Mouse (Mus musculus) MEL (cell line): ENCODE measurements around the gene Glt8d2. TPM values are rescaled to one million over a fixed set of nuclear protein-coding genes. Genes with fewer than 3 reads are reported as not detected.

Experiments used
- DNase-seq: peaks from one replicate; pipeline ENCODE4 v3.0.0; 2011; ENCODE audit warnings: low read depth, low spot score
- H3K27ac ChIP-seq: 2 replicates; pipeline ENCODE4 v1.5.1; 2012; ENCODE audit warnings: low read depth, mild to moderate bottlenecking, control low read depth, low read length, moderate library complexity; ENCODE audit not compliant: control insufficient read depth
- H3K27me3 ChIP-seq, 2 experiments: fragments of 150-350 bp in 1 of 2; sonication (generic) in 1 of 2; 2 replicates each; pipeline ENCODE4 v1.6.1; 2012; ENCODE audit warnings: low read length in 2 of 2, mild to moderate bottlenecking in 2 of 2, improper control_type of control experiment in 1 of 2, moderate library complexity in 1 of 2; ENCODE audit not compliant: insufficient read depth in 2 of 2, control insufficient read depth in 1 of 2
- H3K36me3 ChIP-seq, 2 experiments: 2 replicates each; pipeline ENCODE4 v1.6.1; 2012 to 2014; ENCODE audit warnings: low read length in 2 of 2, improper control_type of control experiment in 1 of 2, inconsistent platforms in 1 of 2, mild to moderate bottlenecking in 1 of 2; ENCODE audit not compliant: insufficient read depth in 2 of 2, control insufficient read depth in 1 of 2
- H3K4me1 ChIP-seq, 2 experiments: fragments of 150-350 bp in 1 of 2; sonication (generic) in 1 of 2; 2 replicates each; pipeline ENCODE4 v1.6.1; 2012; ENCODE audit warnings: low read length in 2 of 2, improper control_type of control experiment in 1 of 2, mild to moderate bottlenecking in 1 of 2; ENCODE audit not compliant: insufficient read depth in 2 of 2, control insufficient read depth in 1 of 2
- H3K4me3 ChIP-seq, 2 experiments: fragments of 150-350 bp in 1 of 2; sonication (generic) in 1 of 2; 2 replicates each; pipeline ENCODE4 v1.5.1; 2012; ENCODE audit warnings: low read depth in 2 of 2, low read length in 2 of 2, mild to moderate bottlenecking in 2 of 2, moderate library complexity in 2 of 2, control low read depth in 1 of 2, improper control_type of control experiment in 1 of 2; ENCODE audit not compliant: control insufficient read depth in 1 of 2, insufficient read depth in 1 of 2
- H3K79me2 ChIP-seq: 2 replicates; pipeline ENCODE4 v1.6.1; 2012; ENCODE audit warnings: mild to moderate bottlenecking, low read length, moderate library complexity; ENCODE audit not compliant: control insufficient read depth, poor library complexity, insufficient read depth
- H3K9ac ChIP-seq: 2 replicates; pipeline ENCODE4 v1.6.1; 2012; ENCODE audit warnings: low read depth, mild to moderate bottlenecking, control low read depth, low read length, moderate library complexity; ENCODE audit not compliant: control insufficient read depth, poor library complexity, severe bottlenecking
- H3K9me3 ChIP-seq: fragments of 150-350 bp; sonication (generic); replicated peaks from 2 replicates; pipeline ENCODE4 v1.6.1; 2012; ENCODE audit warnings: mild to moderate bottlenecking, low read length, improper control_type of control experiment, moderate library complexity; ENCODE audit not compliant: insufficient read depth
- BHLHE40 ChIP-seq: IDR thresholded peaks from 2 replicates; pipeline ENCODE4 v1.6.1; 2012; ENCODE audit warnings: low read depth, mild to moderate bottlenecking, inconsistent platforms, low read length, improper control_type of control experiment, borderline replicate concordance
- GATA1 ChIP-seq: IDR thresholded peaks from 2 replicates; pipeline ENCODE4 v1.6.1; 2011; ENCODE audit warnings: low read depth, low read length, improper control_type of control experiment
- HCFC1 ChIP-seq: IDR thresholded peaks from 2 replicates; pipeline ENCODE4 v1.6.1; 2012; ENCODE audit warnings: low read depth, mild to moderate bottlenecking, inconsistent platforms, low read length, improper control_type of control experiment, moderate library complexity
- KAT2A ChIP-seq: conservative IDR thresholded peaks from 2 replicates; pipeline ENCODE4 v1.6.1; 2012; ENCODE audit warnings: low read depth, low read length, improper control_type of control experiment, inconsistent platforms
- NRF1 ChIP-seq: IDR thresholded peaks from 2 replicates; pipeline ENCODE4 v1.6.1; 2014; ENCODE audit warnings: low read depth, mild to moderate bottlenecking, inconsistent platforms, low read length, improper control_type of control experiment, moderate library complexity; ENCODE audit not compliant: poor library complexity, insufficient read depth, severe bottlenecking
- POLR2AphosphoS2 ChIP-seq: IDR thresholded peaks from 2 replicates; pipeline ENCODE4 v1.6.1; 2011; ENCODE audit warnings: low read length, improper control_type of control experiment
- RCOR1 ChIP-seq: IDR thresholded peaks from 2 replicates; pipeline ENCODE4 v1.6.1; 2012; ENCODE audit warnings: low read depth, mild to moderate bottlenecking, inconsistent platforms, low read length, improper control_type of control experiment
- SMC3 ChIP-seq: IDR thresholded peaks from 2 replicates; pipeline ENCODE4 v1.6.1; 2011; ENCODE audit warnings: low read depth, low read length, improper control_type of control experiment
- TBP ChIP-seq: IDR thresholded peaks from 2 replicates; pipeline ENCODE4 v1.8.0; 2011; ENCODE audit warnings: low read depth, low read length, improper control_type of control experiment
- TCF12 ChIP-seq: IDR thresholded peaks from 2 replicates; pipeline ENCODE4 v1.6.1; 2014; ENCODE audit warnings: low read depth, mild to moderate bottlenecking, inconsistent platforms, low read length, improper control_type of control experiment, moderate library complexity
- USF2 ChIP-seq, 2 experiments: IDR thresholded peaks; 2 replicates each; pipeline ENCODE4 v1.6.1; 2011 to 2012; ENCODE audit warnings: improper control_type of control experiment in 2 of 2, low read length in 2 of 2, borderline replicate concordance in 1 of 2, inconsistent platforms in 1 of 2, low read depth in 1 of 2, mild to moderate bottlenecking in 1 of 2; ENCODE audit not compliant: insufficient read depth in 1 of 2
- ZKSCAN1 ChIP-seq: IDR thresholded peaks from 2 replicates; pipeline ENCODE4 v1.6.1; 2012; ENCODE audit warnings: low read depth, mild to moderate bottlenecking, inconsistent platforms, low read length, improper control_type of control experiment, moderate library complexity
- ZMIZ1 ChIP-seq: IDR thresholded peaks from 2 replicates; pipeline ENCODE4 v1.6.1; 2012; ENCODE audit warnings: low read depth, mild to moderate bottlenecking, inconsistent platforms, low read length, improper control_type of control experiment, moderate library complexity
- ZNF384 ChIP-seq: IDR thresholded peaks from 2 replicates; pipeline ENCODE4 v1.6.1; 2012; ENCODE audit warnings: low read depth, mild to moderate bottlenecking, inconsistent platforms, low read length, improper control_type of control experiment
- polyA plus RNA-seq, 2 experiments: library from polyadenylated mRNA; stranded (reverse) in 1 of 2; unstranded in 1 of 2; fragments of >175 nt in 1 of 2; fragments of >200 nt in 1 of 2; gene quantifications; 2 replicates each; pipeline versions ENCODE4 v1.2.1 to v1.2.4; 2012; ENCODE audit warnings: low replicate concordance in 2 of 2, low read depth in 1 of 2; ENCODE audit not compliant: insufficient read length in 2 of 2, insufficient read depth in 1 of 2, missing spikeins in 1 of 2
- total RNA-seq: library from RNA; depleted of rRNA; stranded (reverse); fragments of 300-350 nt; gene quantifications from 2 replicates; pipeline ENCODE4 v1.2.3, GENCODE M21; 2012

Glt8d2 gene
- total and polyA plus RNA-seq, 3 experiments = 0.15 to 0.54 TPM; not detected in 1

DNA sequence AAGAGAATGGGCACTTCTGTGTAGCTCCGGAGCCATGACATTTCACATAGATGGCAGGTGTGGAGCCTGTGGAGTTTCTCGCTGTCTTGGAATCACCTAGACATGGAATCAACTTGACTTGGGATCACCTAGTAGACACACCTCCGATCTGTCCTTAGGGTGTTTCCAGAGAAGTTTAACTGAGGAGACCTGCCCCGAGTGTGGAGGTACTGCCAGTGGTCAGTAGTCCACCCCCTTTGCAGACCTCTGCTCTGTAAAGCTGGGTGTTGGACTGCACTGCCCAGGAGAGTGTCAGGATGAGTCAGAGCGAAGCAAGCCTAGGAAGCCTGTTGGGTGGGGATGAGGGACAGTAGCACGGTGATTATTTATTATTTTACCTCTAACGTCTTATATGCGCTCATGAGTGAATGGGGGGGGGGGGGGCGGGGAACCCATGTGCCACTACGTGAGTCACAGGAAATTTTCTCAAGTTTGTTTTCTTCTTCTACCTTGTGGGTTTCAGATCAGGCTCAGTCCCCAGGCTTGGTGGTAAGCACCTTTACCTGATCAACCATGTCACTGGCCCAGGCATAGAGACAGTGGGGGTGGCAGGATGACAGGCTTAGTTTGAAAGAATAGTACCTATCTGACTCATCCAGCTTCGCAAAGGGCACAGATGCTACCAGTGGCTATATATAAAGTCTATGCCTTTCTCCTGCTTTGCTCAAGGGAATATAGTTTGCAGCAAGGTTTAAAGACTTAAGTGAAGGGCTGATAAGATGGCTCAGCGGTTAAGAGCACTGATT is 57.8 kb downstream of the Glt8d2 start:
- TF ChIP-seq USF2 (IDR thresholded peaks at IDR 0.05; ENCODE audit: borderline replicate concordance in 1 of 2, insufficient read depth in 1 of 2, low read depth in 1 of 2, low read length in 2 of 2) = no peak
- TF ChIP-seq SMC3 = no peak
- no peak for TF ChIP-seq TCF12
- TF ChIP-seq HCFC1 = no peak
- no peaks in the 10 kb centered on the region for H3K9me3 ChIP-seq
- no peak overlapping the region for H3K27ac ChIP-seq
- no peaks in the 10 kb centered on the region for H3K27me3 ChIP-seq
- peaks cover 44% of the 10 kb centered on the region for H3K79me2 ChIP-seq
- no peak for DNase-seq
- no peak overlapping the region for H3K9ac ChIP-seq
- H3K4me1 ChIP-seq = peaks cover 2 to 9% of the 10 kb centered on the region in 2 experiments; a peak in 3 of 4 replicates
- H3K36me3 ChIP-seq = peaks cover 12 to 19% of the 10 kb centered on the region in 2 experiments; a peak in 3 of 4 replicates
- no peak overlapping the region for H3K4me3 ChIP-seq

DNA sequence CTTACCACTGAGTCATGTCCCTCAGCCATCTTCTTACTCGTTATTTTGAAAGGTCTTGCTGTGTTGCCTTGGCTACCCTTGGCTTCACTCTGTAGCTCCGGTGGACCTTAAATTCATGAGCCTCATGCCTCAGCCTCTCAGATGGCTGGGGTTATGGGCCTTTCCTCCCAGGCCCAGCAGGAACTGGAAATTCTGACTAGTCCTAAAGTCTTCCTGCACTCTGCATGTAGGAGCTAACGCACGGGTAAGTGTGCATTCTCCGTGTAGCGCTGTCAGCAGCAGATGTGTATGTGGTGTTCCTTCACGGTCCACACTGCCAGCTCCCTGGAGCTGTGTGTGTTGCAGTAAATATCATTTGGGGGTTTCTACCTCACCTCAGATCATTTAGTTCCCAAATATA is 59.3 kb downstream of the Glt8d2 start:
- no peak for TF ChIP-seq GATA1
- TF ChIP-seq TBP = no peak
- TF ChIP-seq ZKSCAN1 = no peak
- Histone ChIP-seq H3K9me3 (no peaks in the 10 kb centered on the region), H3K36me3 (peaks cover 9 to 10% of the 10 kb centered on the region in 2 experiments; a peak in 3 of 4 replicates), H3K79me2 (peaks cover 40% of the 10 kb centered on the region), H3K27me3 (no peaks in the 10 kb centered on the region), H3K27ac (no peak overlapping the region), H3K9ac (0 out of 2 replicates have a peak overlapping the region, but pooled peaks have one; percentile 0), H3K4me3 (peak overlapping the region in 1 of 2 experiments; percentile 100; a peak in 2 of 4 replicates), H3K4me1 (peaks cover 0 to 9% of the 10 kb centered on the region in 2 experiments; a peak in 3 of 4 replicates)
- peak; percentile 27 for DNase-seq

GRCm38 (mm10) chr10:82630497-82630896 is 60.0 kb downstream of the Glt8d2 start:
- Histone ChIP-seq H3K9ac (peak overlapping the region; percentile 93), H3K27me3 (no peaks in the 10 kb centered on the region; a peak in 1 of 4 replicates), H3K79me2 (peaks cover 40% of the 10 kb centered on the region), H3K9me3 (no peaks in the 10 kb centered on the region), H3K4me1 (peaks cover 0 to 9% of the 10 kb centered on the region in 2 experiments; a peak in 3 of 4 replicates), H3K4me3 (peak overlapping the region; percentile 94 to 100), H3K36me3 (peaks cover 9 to 10% of the 10 kb centered on the region in 2 experiments; a peak in 3 of 4 replicates), H3K27ac (peak overlapping the region; percentile 42)
- DNase-seq = peak; percentile 42
- TF ChIP-seq SMC3 (no peak), POLR2AphosphoS2 (no peak), ZNF384 (no peak), BHLHE40 (no peak), NRF1 (no peak), KAT2A (no peak), ZMIZ1 (no peak), RCOR1 (no peak), TBP (no peak), ZKSCAN1 (no peak)
